Mouse (Mus musculus) adipocyte (in vitro differentiated cells): ENCODE results near the gene Trmt112.

ENCODE experiments used
- DNase-seq: peaks from one replicate; pipeline ENCODE4 v3.0.0-alpha.2; 2016; ENCODE audit warnings: low spot score

The Trmt112 gene

DNA sequence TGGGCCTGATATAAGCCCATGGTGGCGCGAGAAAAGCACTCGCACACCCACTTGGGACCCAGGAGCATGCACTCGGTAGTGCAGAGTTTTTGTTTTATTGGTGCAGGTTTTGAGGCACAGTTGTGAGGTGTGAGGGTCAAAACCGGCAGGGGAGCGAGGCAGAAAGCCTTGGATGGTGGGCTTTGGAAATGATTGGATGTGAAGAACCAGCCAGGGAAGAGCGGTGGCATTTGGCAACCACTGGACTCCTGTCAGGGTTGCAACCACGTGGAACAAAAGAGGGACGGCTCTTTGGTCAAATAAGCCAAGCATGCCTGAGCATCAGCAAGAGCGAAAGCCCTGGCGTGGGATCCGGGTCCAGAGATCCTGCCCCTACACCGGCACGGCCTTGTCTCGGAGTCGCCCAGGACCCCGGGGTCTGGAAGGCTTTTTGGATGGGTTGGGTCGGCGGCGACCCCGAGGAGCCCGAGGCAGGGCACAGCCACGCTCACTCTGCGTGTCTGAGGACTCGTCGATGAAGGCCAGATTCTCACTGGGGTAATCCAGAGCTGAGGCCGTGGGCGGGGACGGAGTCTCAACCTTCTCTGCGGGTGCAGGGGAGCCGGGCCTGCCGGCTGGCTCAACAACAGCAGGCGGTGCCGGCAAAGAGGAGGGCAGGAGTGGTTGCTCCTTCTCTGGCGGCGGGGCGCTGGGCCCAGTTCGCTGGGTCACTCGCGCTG, 16.3 kb downstream of the Trmt112 start:
- DNase-seq = no peak

DNA sequence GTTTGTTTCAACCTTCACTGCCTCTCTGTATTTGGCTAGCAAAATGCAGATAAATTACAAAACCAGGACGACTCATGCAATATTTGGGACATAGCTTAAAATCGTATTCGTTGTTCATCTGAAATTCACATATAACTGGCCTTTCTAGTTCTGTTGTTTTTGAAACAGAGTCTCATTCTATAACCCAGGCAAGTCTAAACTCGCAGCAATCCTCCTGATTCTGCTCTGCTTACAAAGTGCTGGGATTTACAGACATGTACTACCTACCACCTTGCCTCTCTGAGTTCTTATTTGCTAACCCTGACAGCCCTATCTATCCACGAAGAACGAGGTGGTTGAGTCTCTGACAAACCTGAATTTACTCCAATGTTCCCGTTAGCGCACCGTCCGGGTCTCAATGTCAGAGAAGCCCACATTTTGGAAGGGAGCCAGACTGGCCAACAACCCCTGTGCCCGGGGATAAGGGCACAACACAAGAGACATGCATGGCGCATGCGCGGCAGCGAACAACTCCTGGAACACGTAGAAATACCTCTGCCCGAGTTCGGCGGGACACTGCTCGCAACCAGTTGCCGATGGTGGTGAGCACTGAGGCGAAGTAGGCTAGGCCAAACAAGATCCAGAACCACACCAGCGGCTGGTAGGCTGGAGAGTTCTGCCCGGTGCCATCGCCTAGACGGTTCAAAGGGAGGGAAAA, 17.2 kb downstream of the Trmt112 start:
- no peak for DNase-seq

GRCm38 (mm10) chr19:6928080-6928479, 18.6 kb downstream of the Trmt112 start:
- no peak for DNase-seq

DNA sequence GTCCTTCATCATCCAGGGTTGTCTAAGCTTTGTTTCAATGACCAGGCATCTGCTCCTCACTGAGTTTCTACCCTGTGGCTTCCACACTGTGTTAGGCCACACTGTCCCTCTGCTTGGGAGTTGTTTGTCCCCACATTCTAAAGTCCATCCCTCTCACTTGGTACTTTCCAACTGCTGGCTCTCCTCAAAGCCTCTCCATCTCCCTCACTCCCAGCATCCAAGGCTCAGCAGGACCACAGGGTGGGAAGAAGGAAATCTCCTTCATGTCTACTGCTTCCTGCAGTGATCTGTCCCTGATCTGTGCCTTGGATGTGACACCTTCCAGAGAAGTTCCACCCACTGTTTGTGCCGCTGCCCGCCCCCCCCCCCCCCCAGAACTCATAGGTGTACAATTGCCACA, 21.5 kb downstream of the Trmt112 start:
- no peak for DNase-seq

- no peak for DNase-seq
Measured at GRCm38 (mm10) chr19:6932018-6932417, 22.5 kb downstream of the Trmt112 start.

DNA sequence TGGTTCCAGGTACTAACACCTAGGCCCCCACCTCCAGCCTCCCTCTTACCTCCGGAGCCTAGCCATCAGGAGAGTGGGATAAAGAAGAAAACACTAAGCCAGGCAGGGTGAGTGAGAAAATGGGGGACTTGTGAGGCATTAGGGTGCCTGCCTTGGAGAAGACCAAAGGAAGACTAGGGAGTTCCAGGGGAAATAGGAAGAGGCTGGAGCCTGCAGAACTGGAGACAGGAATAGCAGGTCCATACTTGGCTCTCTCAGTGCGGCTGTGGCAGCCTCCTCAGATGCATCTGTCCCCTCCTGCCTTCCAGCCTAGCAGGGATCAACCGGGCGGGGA, 23.6 kb downstream of the Trmt112 start:
- no peak for DNase-seq

GRCm38 (mm10) chr19:6933436-6934194, 24.1 kb downstream of the Trmt112 start:
- no peak for DNase-seq

DNA sequence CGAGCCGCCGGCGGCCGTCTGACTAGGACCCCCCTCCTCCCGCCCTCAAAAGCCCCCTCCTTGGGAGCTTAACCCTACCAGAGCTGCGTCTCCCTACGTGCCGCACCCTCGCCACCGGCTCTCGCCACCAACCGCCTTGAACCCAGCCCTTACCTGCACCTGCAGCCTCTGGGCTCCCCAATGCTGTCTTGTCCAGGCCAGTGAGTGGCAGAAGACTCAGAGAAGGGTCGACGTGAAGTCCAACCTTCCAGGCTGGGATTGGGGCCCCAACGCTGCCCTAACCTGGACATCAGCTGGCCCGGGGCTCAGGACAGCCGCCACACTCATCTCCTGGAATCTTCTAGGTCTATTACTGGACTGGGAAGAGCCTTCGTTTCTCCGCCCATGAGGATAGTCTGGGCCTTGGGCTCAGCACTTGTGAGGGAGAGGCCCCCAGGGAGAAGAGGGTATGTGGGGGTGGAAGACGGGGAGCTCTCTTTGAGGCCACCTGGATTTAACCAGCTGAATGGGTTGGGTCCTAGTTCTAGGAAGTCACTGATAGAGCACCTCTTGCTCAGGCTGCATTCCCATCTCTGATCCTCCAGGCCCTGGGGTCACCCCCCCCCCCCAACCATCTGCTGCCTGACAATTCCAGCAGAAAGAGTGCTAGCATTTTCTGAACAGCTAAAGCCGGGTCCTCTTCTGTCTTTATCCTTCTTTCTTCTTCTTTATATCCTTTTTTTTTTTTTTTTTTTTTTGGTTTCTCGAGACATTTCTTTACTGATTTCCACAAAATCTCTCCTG, 24.9 kb downstream of the Trmt112 start, which contains the start of gene Kcnk4:
Kcnk4 (minus strand) TSS at position 321 of the 783 bp plus-strand sequence.
- no peak for DNase-seq

DNA sequence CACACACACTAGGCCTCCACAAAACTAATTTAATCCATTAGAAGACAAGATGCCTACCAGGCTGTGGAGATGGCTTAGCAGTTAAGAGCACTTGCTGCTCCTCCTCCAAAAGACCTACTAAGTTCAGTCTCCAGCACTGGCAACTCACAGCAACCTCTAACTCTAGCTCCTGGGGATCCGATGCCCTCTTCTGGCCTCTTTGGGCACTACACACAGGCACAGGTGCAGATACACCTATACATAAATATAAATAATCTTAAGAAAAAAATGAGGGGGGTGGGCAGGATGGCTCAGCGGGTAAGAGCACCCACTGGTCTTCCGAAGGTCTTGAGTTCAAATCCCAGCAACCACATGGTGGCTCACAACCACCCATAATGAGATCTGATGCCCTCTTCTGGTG, 26.8 kb downstream of the Trmt112 start:
- no peak for DNase-seq

GRCm38 (mm10) chr19:6937541-6938465, 28.3 kb downstream of the Trmt112 start:
- DNase-seq = no peak

GRCm38 (mm10) chr19:6939106-6940002, 29.9 kb downstream of the Trmt112 start:
- DNase-seq = no peak

- DNase-seq = no peak
Measured at GRCm38 (mm10) chr19:6940396-6941351, 31.2 kb downstream of the Trmt112 start.

DNA sequence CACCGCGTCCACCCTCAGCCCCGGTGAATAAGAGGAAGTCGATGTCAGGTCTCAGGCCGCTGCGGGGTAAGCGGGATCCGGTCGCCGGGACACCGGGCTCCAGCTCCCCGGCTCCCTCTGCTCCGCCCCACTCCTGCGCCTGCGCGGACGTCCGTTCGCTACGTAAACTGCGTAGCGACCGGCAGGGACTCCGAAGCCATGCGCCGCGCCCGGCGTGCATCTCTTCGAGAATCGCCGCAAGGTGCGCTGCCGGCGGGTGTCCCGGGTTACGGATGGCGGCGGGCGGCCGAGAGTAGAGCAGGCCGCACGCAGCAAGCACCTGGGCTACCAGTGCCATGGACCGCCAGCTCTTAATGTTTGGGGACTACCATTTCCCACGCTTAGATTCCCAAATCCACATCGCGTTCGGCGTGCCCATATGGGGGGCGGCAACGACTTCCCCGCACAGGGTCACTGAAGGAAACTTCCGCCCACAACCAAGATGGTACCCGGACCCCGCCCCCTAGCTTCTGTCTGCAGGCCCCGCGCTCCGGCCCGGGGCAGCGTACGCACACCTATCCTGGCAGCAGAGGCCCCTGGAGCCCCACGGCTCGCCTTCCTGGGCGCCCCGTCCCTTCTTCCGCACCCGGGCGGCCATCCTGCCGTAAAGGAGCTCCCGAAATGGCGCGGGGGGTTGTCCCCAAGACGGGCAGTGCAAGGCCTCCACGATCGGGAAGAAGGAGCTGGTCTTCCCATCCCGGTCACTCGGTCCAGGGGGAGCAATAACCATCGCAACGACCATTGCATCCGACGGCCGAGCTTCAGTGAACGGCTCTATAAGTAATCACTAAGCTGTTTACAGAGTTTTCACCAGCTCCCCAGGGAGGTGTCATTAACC, 32.1 kb downstream of the Trmt112 start, which contains the start of gene Bad:
Bad (plus strand) TSS at position 490 of the 877 bp plus-strand sequence.
- DNase-seq = peak; percentile 96

DNA sequence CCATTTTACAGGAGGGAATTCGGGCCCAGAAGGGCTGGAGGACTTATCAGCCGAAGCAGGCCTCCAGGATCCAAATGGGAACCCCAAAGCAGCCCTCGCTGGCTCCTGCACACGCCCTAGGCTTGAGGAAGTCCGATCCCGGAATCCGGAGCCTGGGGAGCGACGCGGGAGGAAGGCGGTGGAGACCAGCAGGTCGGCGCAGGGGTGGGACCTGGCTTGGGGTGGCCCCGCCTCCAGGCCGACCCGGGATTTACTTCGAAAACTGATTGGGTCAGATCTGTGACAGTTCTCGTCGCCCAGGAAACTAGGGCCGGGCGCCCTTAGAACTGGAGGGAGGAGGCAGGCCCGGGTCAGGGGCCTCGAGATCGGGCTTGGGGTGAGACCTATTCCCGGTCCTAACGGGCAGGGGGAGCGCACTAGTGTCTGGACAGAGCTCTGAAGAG, 32.8 kb downstream of the Trmt112 start, which contains the start of gene Gpr137:
Gpr137 (minus strand) TSS at position 232 of the 443 bp plus-strand sequence.
- DNase-seq = peak; percentile 96

GRCm38 (mm10) chr19:6942764-6943163, 33.3 kb downstream of the Trmt112 start:
- no peak for DNase-seq

DNA sequence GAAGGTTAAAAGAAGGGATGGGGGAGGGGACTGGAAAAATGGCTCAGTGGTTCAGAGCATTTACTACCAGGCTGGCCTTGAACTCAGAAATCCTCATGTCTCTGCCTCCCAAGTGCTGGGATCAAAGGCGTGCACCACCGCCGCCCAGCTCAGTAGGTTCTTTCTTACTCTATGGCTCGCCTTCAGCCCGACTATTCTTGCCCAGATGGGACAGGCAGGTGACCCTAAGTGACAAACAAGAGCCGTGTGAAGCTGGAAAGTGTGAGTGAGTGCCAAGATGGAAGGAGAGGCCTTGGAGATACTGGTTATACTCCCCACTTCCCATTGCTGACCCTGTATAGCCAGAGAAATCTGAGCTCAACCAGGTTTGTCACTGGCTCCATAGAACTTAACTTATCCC, 34.2 kb downstream of the Trmt112 start:
- no peak for DNase-seq

GRCm38 (mm10) chr19:6947742-6948141, 38.2 kb downstream of the Trmt112 start:
- DNase-seq = no peak

GRCm38 (mm10) chr19:6948186-6948585, 38.7 kb downstream of the Trmt112 start:
- no peak for DNase-seq
